Mouse (Mus musculus) limb, embryonic 14.5 days (tissue): ENCODE data around the gene Hsd11b2. TPM values are rescaled to one million over a fixed set of nuclear protein-coding genes. Genes with fewer than 3 reads are reported as not detected.

Experiments
- ATAC-seq: fragments of 200-750 bp; cut with Nextera tagmentation; 2 replicates; pipeline ENCODE4 v1.8.0; 2017; ENCODE audit warnings: low read depth, moderate number of reproducible peaks, moderate TSS enrichment; ENCODE audit not compliant: low FRiP score
- DNase-seq: peaks from one replicate; pipeline ENCODE4 v3.0.0-alpha.2; 2015; ENCODE audit warnings: low spot score
- H3K27ac ChIP-seq: fragments of 300-500 bp; sonication (generic); replicated peaks from 2 replicates; pipeline ENCODE4 v1.5.1; 2014; ENCODE audit warnings: low read depth, mild to moderate bottlenecking, low read length, moderate library complexity, mixed read lengths
- H3K27me3 ChIP-seq: fragments of 300-500 bp; sonication (generic); 2 replicates; pipeline ENCODE4 v1.6.1; 2014; ENCODE audit warnings: low read length, mixed read lengths; ENCODE audit not compliant: control insufficient read depth, insufficient read depth
- H3K36me3 ChIP-seq: fragments of 300-500 bp; sonication (generic); 2 replicates; pipeline ENCODE4 v1.6.1; 2014; ENCODE audit warnings: mild to moderate bottlenecking, low read length, moderate library complexity, mixed read lengths; ENCODE audit not compliant: control insufficient read depth, insufficient read depth
- H3K4me1 ChIP-seq: fragments of 300-500 bp; sonication (generic); 2 replicates; pipeline ENCODE4 v1.6.1; 2014; ENCODE audit warnings: antibody characterized with exemption, low read length, mixed read lengths; ENCODE audit not compliant: control insufficient read depth, insufficient read depth
- H3K4me2 ChIP-seq: fragments of 300-500 bp; sonication (generic); replicated peaks from 2 replicates; pipeline ENCODE4 v1.6.1; 2014; ENCODE audit warnings: low read depth, mild to moderate bottlenecking, low read length, moderate library complexity; ENCODE audit not compliant: severe bottlenecking
- H3K4me3 ChIP-seq: fragments of 300-500 bp; sonication (generic); replicated peaks from 2 replicates; pipeline ENCODE4 v1.5.1; 2014; ENCODE audit warnings: low read length
- H3K9ac ChIP-seq: fragments of 300-500 bp; sonication (generic); 2 replicates; pipeline ENCODE4 v1.6.1; 2014; ENCODE audit warnings: mild to moderate bottlenecking, low read depth, low read length, moderate library complexity; ENCODE audit not compliant: severe bottlenecking
- H3K9me3 ChIP-seq: fragments of 300-500 bp; sonication (generic); 2 replicates; pipeline ENCODE4 v1.6.1; 2016; ENCODE audit warnings: low read length; ENCODE audit not compliant: control insufficient read depth
- POLR2A ChIP-seq: fragments of 200-500 bp; IDR thresholded peaks from 2 replicates; pipeline ENCODE4 v1.8.0; 2012; ENCODE audit warnings: inconsistent platforms, mild to moderate bottlenecking, moderate library complexity, borderline replicate concordance; ENCODE audit not compliant: insufficient read depth, insufficient read length; ENCODE audit errors: extremely low read depth
- WGBS: fragments of 180-500 bp; shearing (Covaris S2); extraction: QIAGEN DNeasy Blood & Tissue Kit; methylation state at CpG from one replicate; pipeline ENCODE4 v1.1.7; 2014; 5-methylcytosine and 5-hydroxymethylcytosine counted together
- polyA plus RNA-seq, 2 experiments: library from polyadenylated mRNA; depleted of rRNA in 1 of 2; stranded (reverse) in 1 of 2; unstranded in 1 of 2; fragments of >200 nt; fragmentation: Nextera tagmentation in 1 of 2; extraction: Ambion mirVana in 1 of 2; gene quantifications; 2 replicates each; pipeline versions ENCODE4 v1.2.1 to v1.2.3; 2012 to 2014

The Hsd11b2 gene
- polyA plus RNA-seq, 2 experiments: 1.7 to 3.3 TPM

GRCm38 (mm10) chr8:105508758-105509157, 9.8 kb upstream of the Hsd11b2 start:
- TF ChIP-seq POLR2A: no peak
- Histone ChIP-seq H3K4me2 (0 out of 2 replicates have a peak overlapping the region, but pooled peaks have one; percentile 3), H3K9me3 (no peaks in the 10 kb centered on the region), H3K4me3 (no peak overlapping the region), H3K27ac (peak overlapping the region; percentile 55), H3K9ac (0 out of 2 replicates have a peak overlapping the region, but pooled peaks have one; percentile 12), H3K36me3 (no peaks in the 10 kb centered on the region), H3K27me3 (no peaks in the 10 kb centered on the region), H3K4me1 (peaks cover 28% of the 10 kb centered on the region)
- 39% methylated on average over 1 of the region's 2 CpGs for WGBS
- DNase-seq (peak; percentile 36), ATAC-seq (peak; percentile 56)

DNA sequence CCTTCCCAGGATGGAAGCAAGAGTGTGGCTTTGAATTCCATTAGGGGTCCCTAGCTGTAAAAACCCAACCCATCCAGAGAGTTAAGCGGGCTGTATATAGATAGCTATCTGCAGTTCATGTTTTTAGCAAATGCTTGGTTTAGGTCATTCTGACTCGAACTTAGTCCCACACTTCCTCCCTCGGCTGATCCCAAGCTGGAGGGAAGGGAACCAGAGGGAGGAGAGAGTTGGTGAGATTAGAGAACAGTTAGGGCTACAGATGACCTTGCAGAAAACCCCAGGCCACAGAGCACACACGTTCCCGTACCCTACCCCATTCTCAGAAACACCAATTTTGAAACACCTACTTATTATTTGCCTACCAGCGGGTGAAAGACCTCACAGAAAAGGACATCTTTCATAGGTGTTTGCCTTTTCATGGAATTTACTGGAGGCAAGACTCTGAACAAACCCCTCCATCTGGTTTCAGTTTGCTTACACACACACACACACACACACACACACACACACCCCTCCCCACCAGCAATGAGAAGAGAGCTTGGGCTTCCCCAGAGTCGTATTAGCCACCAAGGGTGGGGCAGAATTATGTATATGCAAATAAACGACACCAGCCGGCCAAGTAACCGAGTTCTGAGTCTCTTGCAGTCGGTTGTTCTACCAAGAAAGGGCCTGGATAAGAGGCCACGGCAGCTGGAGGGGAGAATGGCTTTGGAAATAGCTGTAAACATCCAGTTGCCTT, 8.4 kb upstream of the Hsd11b2 start:
- H3K4me2 ChIP-seq: no peak overlapping the region
- no peaks in the 10 kb centered on the region for H3K9me3 ChIP-seq
- ATAC-seq: peak; percentile 39; the same call in 1 of the 2 replicates
- no peaks in the 10 kb centered on the region for H3K27me3 ChIP-seq
- H3K36me3 ChIP-seq: no peaks in the 10 kb centered on the region
- DNase-seq: peak; percentile 47
- H3K4me3 ChIP-seq: no peak overlapping the region
- TF ChIP-seq POLR2A: no peak
- peak overlapping the region; percentile 58; the same call in 1 of the 2 replicates for H3K27ac ChIP-seq
- H3K9ac ChIP-seq: no peak overlapping the region
- WGBS: 19% methylated on average over 12 of the region's 12 CpGs
- H3K4me1 ChIP-seq: peaks cover 28% of the 10 kb centered on the region

DNA sequence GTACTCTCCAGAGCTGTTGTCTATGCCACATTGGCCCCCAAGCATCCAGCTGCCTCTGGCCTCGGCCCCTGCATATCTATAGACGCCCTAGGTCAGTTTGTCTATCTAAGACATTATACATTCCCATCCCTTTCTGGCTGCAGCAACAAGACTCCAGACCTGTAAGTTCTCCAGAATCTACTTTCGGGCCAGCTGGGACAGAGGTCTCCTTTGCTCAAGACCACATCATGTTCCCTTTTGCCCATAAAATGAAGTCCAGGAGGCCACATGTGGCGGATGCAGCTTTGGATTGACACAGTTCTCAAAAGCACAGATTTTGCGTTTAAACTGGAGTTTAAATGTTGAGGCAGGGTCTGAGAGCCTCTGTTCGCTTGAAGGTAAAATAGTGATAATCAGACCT, 4.4 kb upstream of the Hsd11b2 start:
- no peak for TF ChIP-seq POLR2A
- H3K4me2 ChIP-seq: no peak overlapping the region
- H3K4me3 ChIP-seq: no peak overlapping the region
- H3K9me3 ChIP-seq: no peaks in the 10 kb centered on the region
- DNase-seq (no peak), ATAC-seq (no peak)
- H3K27ac ChIP-seq: no peak overlapping the region
- H3K9ac ChIP-seq: no peak overlapping the region
- H3K36me3 ChIP-seq: no peaks in the 10 kb centered on the region
- H3K27me3 ChIP-seq: no peaks in the 10 kb centered on the region
- H3K4me1 ChIP-seq: peaks cover 34% of the 10 kb centered on the region
- 67% methylated on average over 6 of the region's 6 CpGs for WGBS

- H3K4me1 ChIP-seq: peaks cover 34% of the 10 kb centered on the region
- H3K27me3 ChIP-seq: no peaks in the 10 kb centered on the region
- H3K4me2 ChIP-seq: no peak overlapping the region
- H3K9me3 ChIP-seq: no peaks in the 10 kb centered on the region
- WGBS: 82% methylated on average over 5 of the region's 5 CpGs
- H3K36me3 ChIP-seq: no peaks in the 10 kb centered on the region
- no peak for TF ChIP-seq POLR2A
- H3K27ac ChIP-seq: no peak overlapping the region
- DNase-seq: no peak
- H3K9ac ChIP-seq: no peak overlapping the region
- H3K4me3 ChIP-seq: no peak overlapping the region
- ATAC-seq: no peak
Measured at GRCm38 (mm10) chr8:105514656-105515055, 3.9 kb upstream of the Hsd11b2 start.

- ATAC-seq (peak; percentile 73; the same call in 1 of the 2 replicates), DNase-seq (peak; percentile 83)
- Histone ChIP-seq H3K27ac (no peak overlapping the region), H3K36me3 (0 out of 2 replicates have a peak, but pooled peaks cover under 1% of the 10 kb centered on the region), H3K4me1 (peaks cover 31% of the 10 kb centered on the region), H3K27me3 (no peaks in the 10 kb centered on the region), H3K9ac (no peak overlapping the region), H3K4me2 (peak overlapping the region; percentile 42), H3K4me3 (no peak overlapping the region; the same call in 1 of the 2 replicates), H3K9me3 (no peaks in the 10 kb centered on the region)
- 14% methylated on average over 12 of the region's 12 CpGs for WGBS
- TF ChIP-seq POLR2A: no peak
Measured at GRCm38 (mm10) chr8:105516018-105516645, 2.4 kb upstream of the Hsd11b2 start.
